Mouse (Mus musculus) lung, postnatal 0 days (tissue): ENCODE measurements around the gene Rab6a. TPM values are rescaled to one million over a fixed set of nuclear protein-coding genes. Genes with fewer than 3 reads are reported as not detected.

Experiments
- ATAC-seq: fragments of 200-750 bp; cut with Nextera tagmentation; 2 replicates; pipeline ENCODE4 v1.8.0; 2017; ENCODE audit warnings: moderate library complexity
- DNase-seq: peaks from one replicate; pipeline ENCODE4 v3.0.0-alpha.2; 2016; ENCODE audit warnings: low spot score
- H3K27ac ChIP-seq: fragments of 300-500 bp; sonication (generic); 2 replicates; pipeline ENCODE4 v1.5.1; 2014; ENCODE audit warnings: antibody characterized with exemption, mild to moderate bottlenecking, low read length, mixed read lengths
- H3K27me3 ChIP-seq: fragments of 300-500 bp; sonication (generic); replicated peaks from 2 replicates; pipeline ENCODE4 v1.6.1; 2014; ENCODE audit warnings: low read length, mixed read lengths; ENCODE audit not compliant: insufficient read depth
- H3K36me3 ChIP-seq: fragments of 300-500 bp; sonication (generic); 2 replicates; pipeline ENCODE4 v1.6.1; 2014; ENCODE audit warnings: low read length, mixed read lengths; ENCODE audit not compliant: insufficient read depth
- H3K4me1 ChIP-seq: fragments of 300-500 bp; sonication (generic); 2 replicates; pipeline ENCODE4 v1.6.1; 2014; ENCODE audit warnings: antibody characterized with exemption, low read depth, low read length, mixed read lengths; ENCODE audit not compliant: insufficient read depth
- H3K4me2 ChIP-seq: fragments of 300-500 bp; sonication (generic); replicated peaks from 2 replicates; pipeline ENCODE4 v1.6.1; 2014; ENCODE audit warnings: low read depth, mild to moderate bottlenecking, low read length, moderate library complexity, mixed read lengths
- H3K4me3 ChIP-seq: fragments of 300-500 bp; sonication (generic); 2 replicates; pipeline ENCODE4 v1.5.1; 2014; ENCODE audit warnings: low read depth, low read length
- H3K9ac ChIP-seq: fragments of 300-500 bp; sonication (generic); replicated peaks from 2 replicates; pipeline ENCODE4 v1.6.1; 2014; ENCODE audit warnings: low read depth, mild to moderate bottlenecking
- H3K9me3 ChIP-seq: fragments of 300-500 bp; sonication (generic); 2 replicates; pipeline ENCODE4 v1.6.1; 2016; ENCODE audit warnings: low read length, mixed read lengths
- CTCF ChIP-seq: IDR thresholded peaks from 2 replicates; pipeline ENCODE4 v1.5.1; 2016; ENCODE audit warnings: antibody characterized with exemption, mild to moderate bottlenecking
- EP300 ChIP-seq: IDR thresholded peaks from 2 replicates; pipeline ENCODE4 v1.6.1; 2016; ENCODE audit warnings: antibody characterized with exemption, mild to moderate bottlenecking, control low read depth
- WGBS: fragments of 180-500 bp; shearing (Covaris S2); extraction: QIAGEN DNeasy Blood & Tissue Kit; methylation state at CpG from one replicate; pipeline ENCODE4 v1.1.7; 2014; 5-methylcytosine and 5-hydroxymethylcytosine counted together
- polyA plus RNA-seq: library from polyadenylated mRNA; unstranded; fragments of >200 nt; fragmentation: Nextera tagmentation; extraction: Ambion mirVana; gene quantifications from 2 replicates; pipeline ENCODE4 v1.2.1, GENCODE M21; 2015

Rab6a gene
- polyA plus RNA-seq, 1 experiment from 2014 or later = 76.8 TPM

GRCm38 (mm10) chr7:100616121-100616857 lies 9.1 kb downstream of the Rab6a start:
- no peak overlapping the region for H3K27ac ChIP-seq
- H3K9me3 ChIP-seq = no peaks in the 10 kb centered on the region
- no peak overlapping the region for H3K9ac ChIP-seq
- no peak for ATAC-seq
- WGBS = 94% methylated on average over 4 of the region's 4 CpGs
- H3K27me3 ChIP-seq = no peaks in the 10 kb centered on the region
- H3K36me3 ChIP-seq = no peaks in the 10 kb centered on the region
- no peak for DNase-seq
- TF ChIP-seq CTCF = no peak
- TF ChIP-seq EP300 = no peak
- H3K4me2 ChIP-seq = no peak overlapping the region
- H3K4me3 ChIP-seq = no peak overlapping the region
- no peaks in the 10 kb centered on the region for H3K4me1 ChIP-seq

DNA sequence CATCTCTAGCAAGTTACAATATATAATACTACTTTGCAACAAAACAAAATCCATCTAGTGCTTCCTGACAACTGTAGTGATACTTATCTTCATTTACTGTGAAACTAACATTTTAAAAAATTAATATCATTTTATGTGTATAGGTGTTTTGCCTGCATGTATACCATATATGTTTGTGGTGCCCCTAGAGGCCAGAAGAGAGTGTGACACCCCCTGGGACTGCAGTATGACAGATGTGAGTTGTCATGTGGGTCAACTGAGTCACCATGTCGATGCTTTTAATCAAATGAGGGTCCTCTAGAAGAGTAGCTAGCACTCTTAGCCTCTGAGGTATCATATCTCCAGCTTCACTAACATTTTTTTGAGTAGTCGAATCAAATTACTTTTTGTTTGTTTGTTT lies 15.1 kb downstream of the Rab6a start:
- Histone ChIP-seq H3K27me3 (no peaks in the 10 kb centered on the region), H3K9ac (no peak overlapping the region), H3K4me2 (no peak overlapping the region), H3K27ac (no peak overlapping the region), H3K4me1 (no peaks in the 10 kb centered on the region), H3K9me3 (no peaks in the 10 kb centered on the region), H3K4me3 (no peak overlapping the region), H3K36me3 (no peaks in the 10 kb centered on the region)
- DNase-seq (peak; percentile 28), ATAC-seq (no peak)
- WGBS = 79% methylated on average over 2 of the region's 2 CpGs
- TF ChIP-seq EP300 (no peak), CTCF (peak; percentile 59)

DNA sequence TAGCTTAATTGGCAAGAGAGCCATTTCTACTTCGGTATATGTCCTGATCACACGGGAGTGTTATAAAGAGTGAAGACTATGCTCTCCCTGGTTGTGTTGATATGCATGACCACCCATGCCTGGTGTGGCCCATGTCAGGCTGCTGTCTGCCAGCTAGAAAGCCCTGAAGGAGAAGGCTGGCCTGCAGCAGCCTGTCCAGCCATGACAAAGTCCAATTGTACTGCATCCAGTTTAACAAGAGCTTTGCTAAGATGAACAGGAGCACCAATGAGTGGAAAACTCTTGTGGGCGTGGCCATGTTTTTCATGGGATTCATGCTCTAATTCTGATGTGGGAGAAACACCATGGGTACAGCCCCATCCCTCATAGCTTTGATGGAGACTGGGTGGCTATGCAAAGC lies 17.3 kb downstream of the Rab6a start:
- H3K4me1 ChIP-seq = no peaks in the 10 kb centered on the region
- H3K27ac ChIP-seq = no peak overlapping the region
- no peak overlapping the region for H3K4me3 ChIP-seq
- no peaks in the 10 kb centered on the region for H3K27me3 ChIP-seq
- no peaks in the 10 kb centered on the region for H3K9me3 ChIP-seq
- TF ChIP-seq CTCF = no peak
- no peak for TF ChIP-seq EP300
- no peak for DNase-seq
- WGBS = 89% methylated on average over 3 of the region's 3 CpGs
- ATAC-seq = no peak
- H3K9ac ChIP-seq = no peak overlapping the region
- H3K4me2 ChIP-seq = no peak overlapping the region
- no peaks in the 10 kb centered on the region; the same call in 1 of the 2 replicates for H3K36me3 ChIP-seq

GRCm38 (mm10) chr7:100637657-100638056 lies 30.4 kb downstream of the Rab6a start:
- TF ChIP-seq CTCF = peak; percentile 70
- no peak for TF ChIP-seq EP300
- no peaks in the 10 kb centered on the region for H3K9me3 ChIP-seq
- no peak overlapping the region for H3K9ac ChIP-seq
- no peak overlapping the region for H3K27ac ChIP-seq
- peak; percentile 61 for DNase-seq
- H3K4me1 ChIP-seq = no peaks in the 10 kb centered on the region
- no peaks in the 10 kb centered on the region for H3K27me3 ChIP-seq
- WGBS = 0% methylated on average over 1 of the region's 1 CpGs
- peak; percentile 44; the same call in 1 of the 2 replicates for ATAC-seq
- no peak overlapping the region for H3K4me3 ChIP-seq
- H3K36me3 ChIP-seq = no peaks in the 10 kb centered on the region
- no peak overlapping the region for H3K4me2 ChIP-seq

GRCm38 (mm10) chr7:100642413-100642812 lies 35.2 kb downstream of the Rab6a start:
- TF ChIP-seq CTCF (no peak), EP300 (no peak)
- no peak for ATAC-seq
- no peaks in the 10 kb centered on the region for H3K36me3 ChIP-seq
- DNase-seq = no peak
- H3K9ac ChIP-seq = no peak overlapping the region
- no peaks in the 10 kb centered on the region for H3K9me3 ChIP-seq
- H3K4me2 ChIP-seq = no peak overlapping the region
- no peak overlapping the region for H3K27ac ChIP-seq
- no peak overlapping the region for H3K4me3 ChIP-seq
- H3K4me1 ChIP-seq = no peaks in the 10 kb centered on the region
- 87% methylated on average over 4 of the region's 4 CpGs for WGBS
- H3K27me3 ChIP-seq = no peaks in the 10 kb centered on the region

DNA sequence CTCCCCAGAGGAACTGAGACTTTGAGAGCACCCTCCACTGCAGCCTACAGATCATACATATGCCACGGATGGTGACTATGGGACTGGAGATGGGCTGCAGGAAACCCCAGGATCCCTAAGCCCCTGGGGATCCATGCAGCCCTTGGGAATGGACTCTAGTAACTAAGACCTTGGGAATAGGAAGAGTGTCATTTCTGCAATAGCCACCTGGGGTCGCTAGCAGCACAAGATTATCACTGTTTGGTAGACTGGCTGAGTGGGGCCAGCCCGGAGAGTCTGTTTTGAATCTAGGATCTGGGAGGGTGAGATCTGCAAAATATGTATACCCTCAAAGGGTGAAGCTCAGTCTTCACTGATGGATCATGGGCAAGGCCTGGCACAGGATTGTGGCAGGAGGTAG lies 37.9 kb downstream of the Rab6a start:
- DNase-seq = peak; percentile 76

More for the DNA sequence above, 37.9 kb downstream of the Rab6a start:
- H3K9me3 ChIP-seq = no peaks in the 10 kb centered on the region
- peak; percentile 60 for ATAC-seq
- 28% methylated on average over 3 of the region's 3 CpGs for WGBS
- no peak overlapping the region for H3K4me3 ChIP-seq
- H3K36me3 ChIP-seq = no peaks in the 10 kb centered on the region
- no peak for TF ChIP-seq EP300
- TF ChIP-seq CTCF = peak; percentile 86
- no peaks in the 10 kb centered on the region for H3K27me3 ChIP-seq
- H3K9ac ChIP-seq = no peak overlapping the region
- 0 out of 2 replicates have a peak, but pooled peaks cover 3% of the 10 kb centered on the region for H3K4me1 ChIP-seq
- H3K4me2 ChIP-seq = no peak overlapping the region
- no peak overlapping the region for H3K27ac ChIP-seq
